Mouse (Mus musculus) layer of hippocampus, adult 9-11 months (tissue): ENCODE measurements around the gene Olfr1436.
"Not testable (repeated sequence)": the region's sequence is repeated elsewhere in the genome, so short reads cannot be mapped to it uniquely, and the experiment has no call there.

Experiments used
- DNase-seq: peaks from one replicate; pipeline ENCODE4 v3.0.0; 2022

The Olfr1436 gene

DNA sequence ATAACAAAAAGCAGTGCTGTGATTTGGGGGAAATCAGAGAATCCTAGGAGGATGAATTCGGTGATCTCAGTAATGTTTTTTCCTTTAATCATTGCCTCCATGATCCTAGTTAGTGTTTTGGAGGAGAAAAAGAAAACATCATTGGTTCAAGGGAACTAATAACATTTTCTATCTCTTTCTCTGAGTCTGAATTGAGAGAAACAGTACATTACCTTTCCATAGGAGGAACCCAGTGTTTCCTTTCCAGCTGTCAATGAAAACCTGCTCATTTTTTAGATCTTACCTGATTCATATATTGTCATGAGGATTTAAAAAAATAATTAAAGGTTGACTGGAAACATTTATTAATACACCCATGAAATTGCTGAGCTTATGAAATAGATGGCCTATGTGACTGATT lies at the start of gene Olfr1436:
Olfr1436 (minus strand) TSS at position 101 of the 400 bp plus-strand sequence.
- DNase-seq = not testable (repeated sequence)

DNA sequence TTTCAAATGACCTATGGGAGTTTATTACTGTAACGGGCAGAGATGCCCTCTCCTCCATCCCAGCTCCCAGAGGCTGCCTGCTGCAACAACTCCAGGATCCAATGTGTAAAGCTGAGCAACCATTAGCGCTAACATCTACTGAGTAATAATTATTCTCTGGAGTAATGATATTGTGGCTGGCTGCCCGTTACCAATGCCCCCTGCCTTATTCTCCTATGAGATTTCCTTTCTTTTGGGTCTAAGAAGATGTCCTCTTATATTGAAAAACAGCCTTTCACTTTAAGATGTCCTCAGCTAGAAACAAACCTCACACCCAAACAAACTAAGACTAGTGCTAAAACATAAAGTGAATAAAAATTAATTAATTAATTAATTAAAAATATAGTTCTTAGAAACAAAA lies 36.9 kb upstream of the Olfr1436 start, which contains the start of gene Olfr1438-ps1:
Olfr1438-ps1 (minus strand) TSS at position 101 of the 400 bp plus-strand sequence.
- no peak for DNase-seq

DNA sequence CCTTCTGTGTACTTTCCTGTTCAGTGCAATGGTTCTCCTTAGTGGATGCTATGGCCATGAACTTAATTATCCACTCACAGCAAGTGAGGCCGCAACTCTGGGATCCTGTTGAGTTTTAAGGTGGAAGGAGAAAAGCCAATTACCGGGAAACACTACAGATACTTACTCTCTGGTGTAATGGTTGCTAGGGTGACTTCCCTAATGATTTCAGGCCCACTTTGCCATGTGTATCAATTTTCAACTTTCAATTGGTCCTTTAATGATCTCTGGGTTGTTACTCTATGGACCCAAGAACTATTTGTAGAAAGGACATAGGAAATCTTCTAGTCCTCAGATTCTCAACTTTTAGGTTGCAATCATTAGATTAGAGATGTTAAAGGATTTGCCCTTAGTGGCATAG lies 26.1 kb upstream of the Olfr1436 start, which contains the start of gene Olfr1437:
Olfr1437 (minus strand) TSS at position 101 of the 400 bp plus-strand sequence.
- no peak for DNase-seq

DNA sequence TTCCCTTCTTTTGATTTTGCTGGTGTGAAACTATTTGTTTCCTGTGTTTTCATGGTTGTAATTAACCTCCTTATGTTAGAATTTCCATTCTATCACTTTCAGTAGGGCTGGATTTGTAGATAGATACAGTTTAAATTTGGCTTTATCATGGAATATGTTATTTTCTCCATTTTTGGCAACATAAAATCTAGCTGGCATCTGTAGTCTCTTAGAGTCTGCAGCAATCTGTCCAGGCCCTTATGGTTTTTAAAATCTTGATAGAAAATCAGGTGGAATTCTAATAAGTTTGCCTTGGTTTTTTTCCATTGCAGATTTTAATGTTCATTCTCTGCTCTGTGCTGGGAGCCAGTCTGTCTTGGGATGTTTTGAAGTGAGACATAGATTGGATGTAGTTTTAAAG lies 6.0 kb downstream of the Olfr1436 start:
- peak; percentile 24 for DNase-seq

DNA sequence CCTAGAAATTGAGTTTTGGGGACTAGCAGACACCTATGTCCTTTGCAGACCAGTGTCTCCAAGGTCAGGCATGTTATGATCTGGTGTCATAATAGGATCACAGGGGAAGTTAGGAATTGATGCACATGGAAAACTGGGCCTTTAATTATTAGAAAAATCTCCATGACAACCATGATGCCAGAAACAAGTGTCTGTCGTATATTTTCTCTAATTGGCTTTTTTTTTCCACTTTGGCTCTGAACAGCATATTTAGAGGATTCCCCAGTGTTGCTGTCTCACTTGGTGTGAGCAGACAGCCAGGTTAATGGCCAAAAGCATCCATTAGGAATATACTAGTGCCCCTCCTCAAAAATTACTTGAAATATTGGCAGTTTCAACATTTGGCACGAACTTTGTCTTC lies 19.4 kb downstream of the Olfr1436 start, which contains the start of gene Olfr1434:
Olfr1434 (plus strand) TSS at position 301 of the 400 bp plus-strand sequence.
- DNase-seq = no peak

DNA sequence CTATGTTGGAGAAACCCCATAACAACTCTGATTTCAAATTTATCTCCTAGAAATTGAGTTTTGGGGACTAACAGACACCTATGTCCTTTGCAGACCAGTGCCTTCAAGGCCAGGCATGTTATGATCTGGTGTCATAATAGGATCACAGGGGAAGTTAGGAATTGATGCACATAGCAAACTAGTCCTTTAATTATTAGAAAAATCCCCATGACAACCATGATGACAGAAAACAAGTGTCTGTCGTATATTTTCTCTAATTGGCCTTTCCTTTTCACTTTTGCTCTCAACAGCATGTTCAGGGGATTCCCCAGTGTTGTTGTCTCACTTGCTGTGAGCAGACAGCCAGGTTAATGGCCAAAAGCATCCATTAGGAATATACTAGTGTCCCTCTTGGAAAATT lies 38.2 kb downstream of the Olfr1436 start, which contains the start of gene Olfr235:
Olfr235 (plus strand) TSS at position 301 of the 400 bp plus-strand sequence.
- DNase-seq = no peak
